Mouse (Mus musculus): Measurements from ENCODE around the gene Fam117b.
A peak's percentile ranks its signal among the peaks of the same experiment; 100 is the strongest.

The Fam117b gene

GRCm38 (mm10) chr1:59912413-59913157 is at the start of gene Fam117b:
TSS of gene Fam117b (plus strand) at chr1:59913006.
- peak; percentile 99 for DNase-seq (ENCODE audit: low spot score)

- DNase-seq (ENCODE audit: low spot score) = no peak
Measured at GRCm38 (mm10) chr1:59868041-59868440, 44.8 kb upstream of the Fam117b start.

GRCm38 (mm10) chr1:59874023-59874422 is 38.8 kb upstream of the Fam117b start:
- DNase-seq (ENCODE audit: low spot score) = no peak

GRCm38 (mm10) chr1:59878098-59878497 is 34.7 kb upstream of the Fam117b start:
- no peak for DNase-seq (ENCODE audit: low spot score)

GRCm38 (mm10) chr1:59883349-59884134 is 29.3 kb upstream of the Fam117b start:
- DNase-seq (ENCODE audit: low spot score) = peak; percentile 84

- DNase-seq (ENCODE audit: low spot score) = no peak
Measured at GRCm38 (mm10) chr1:59886899-59887298, 25.9 kb upstream of the Fam117b start.

GRCm38 (mm10) chr1:59888018-59888417 is 24.8 kb upstream of the Fam117b start:
- DNase-seq (ENCODE audit: low spot score) = no peak

- no peak for DNase-seq (ENCODE audit: low spot score)
Measured at GRCm38 (mm10) chr1:59891185-59891584, 21.6 kb upstream of the Fam117b start.

- no peak for DNase-seq (ENCODE audit: low spot score)
Measured at GRCm38 (mm10) chr1:59892777-59893176, 20.0 kb upstream of the Fam117b start.

GRCm38 (mm10) chr1:59894025-59894424 is 18.8 kb upstream of the Fam117b start:
- no peak for DNase-seq (ENCODE audit: low spot score)

- peak; percentile 17 for DNase-seq (ENCODE audit: low spot score)
Measured at GRCm38 (mm10) chr1:59895456-59895855, 17.4 kb upstream of the Fam117b start.

GRCm38 (mm10) chr1:59897147-59897798 is 15.5 kb upstream of the Fam117b start:
- DNase-seq (ENCODE audit: low spot score) = no peak

- DNase-seq (ENCODE audit: low spot score) = no peak
Measured at GRCm38 (mm10) chr1:59899679-59900078, 13.1 kb upstream of the Fam117b start.

- no peak for DNase-seq (ENCODE audit: low spot score)
Measured at GRCm38 (mm10) chr1:59901082-59901876, 11.5 kb upstream of the Fam117b start.

- no peak for DNase-seq (ENCODE audit: low spot score)
Measured at GRCm38 (mm10) chr1:59902634-59903033, 10.2 kb upstream of the Fam117b start.

- DNase-seq (ENCODE audit: low spot score) = no peak
Measured at GRCm38 (mm10) chr1:59904630-59905295, 8.0 kb upstream of the Fam117b start.

- no peak for DNase-seq (ENCODE audit: low spot score)
Measured at GRCm38 (mm10) chr1:59905916-59906315, 6.9 kb upstream of the Fam117b start.

- DNase-seq (ENCODE audit: low spot score) = no peak
Measured at GRCm38 (mm10) chr1:59906819-59907521, 5.8 kb upstream of the Fam117b start.

GRCm38 (mm10) chr1:59907700-59908099 is 5.1 kb upstream of the Fam117b start:
- no peak for DNase-seq (ENCODE audit: low spot score)

GRCm38 (mm10) chr1:59910941-59911340 is 1.9 kb upstream of the Fam117b start:
- DNase-seq (ENCODE audit: low spot score) = no peak
